Mouse (Mus musculus) cerebellum, postnatal 25 days (tissue): ENCODE data around the gene Setd7.
A peak's percentile ranks its signal among the peaks of the same experiment; 100 is the strongest.

Experiments used
- DNase-seq, 2 experiments: peaks; one replicate each; pipeline ENCODE4 v3.0.0; 2021; ENCODE audit warnings: mixed read lengths in 2 of 2

The Setd7 gene

GRCm38 (mm10) chr3:51559594-51560450 is 857 bp downstream of the Setd7 start:
- peak; percentile 86 to 90 for DNase-seq

GRCm38 (mm10) chr3:51555583-51555982 is 5.1 kb downstream of the Setd7 start:
- peak in 1 of 2 experiments; percentile 35 for DNase-seq

GRCm38 (mm10) chr3:51554836-51555235 is 5.8 kb downstream of the Setd7 start:
- peak in 1 of 2 experiments; percentile 46 for DNase-seq

GRCm38 (mm10) chr3:51554067-51554466 is 6.6 kb downstream of the Setd7 start:
- DNase-seq = peak; percentile 38 to 47

GRCm38 (mm10) chr3:51553497-51553875 is 7.2 kb downstream of the Setd7 start:
- DNase-seq = peak; percentile 81 to 87

- DNase-seq = peak in 1 of 2 experiments; percentile 38
Observed at GRCm38 (mm10) chr3:51552841-51553496, 7.7 kb downstream of the Setd7 start.

- no peak for DNase-seq
Observed at GRCm38 (mm10) chr3:51552197-51552596, 8.5 kb downstream of the Setd7 start.

- peak; percentile 40 to 49 for DNase-seq
Observed at GRCm38 (mm10) chr3:51548987-51549579, 11.6 kb downstream of the Setd7 start.

GRCm38 (mm10) chr3:51547577-51547976 is 13.1 kb downstream of the Setd7 start:
- DNase-seq = no peak

- no peak for DNase-seq
Observed at GRCm38 (mm10) chr3:51544442-51545128, 16.1 kb downstream of the Setd7 start.

- DNase-seq = no peak
Observed at GRCm38 (mm10) chr3:51540659-51541058, 20.0 kb downstream of the Setd7 start.

GRCm38 (mm10) chr3:51539567-51540408 is 20.9 kb downstream of the Setd7 start:
- peak; percentile 83 to 91 for DNase-seq

GRCm38 (mm10) chr3:51534013-51534412 is 26.7 kb downstream of the Setd7 start:
- no peak for DNase-seq

GRCm38 (mm10) chr3:51533573-51533972 is 27.1 kb downstream of the Setd7 start:
- peak in 1 of 2 experiments; percentile 42 for DNase-seq

- no peak for DNase-seq
Observed at GRCm38 (mm10) chr3:51532282-51532620, 28.4 kb downstream of the Setd7 start.

- peak; percentile 88 to 91 for DNase-seq
Observed at GRCm38 (mm10) chr3:51531473-51532281, 29.0 kb downstream of the Setd7 start.

GRCm38 (mm10) chr3:51526891-51527290 is 33.8 kb downstream of the Setd7 start:
- no peak for DNase-seq

- DNase-seq = peak; percentile 60 to 63
Observed at GRCm38 (mm10) chr3:51525186-51525785, 35.4 kb downstream of the Setd7 start.

GRCm38 (mm10) chr3:51521262-51521661 is 39.4 kb downstream of the Setd7 start:
- no peak for DNase-seq

- no peak for DNase-seq
Observed at GRCm38 (mm10) chr3:51518763-51519121, 41.9 kb downstream of the Setd7 start.
